Mouse (Mus musculus) bone marrow, adult 2 months (tissue): ENCODE measurements around the gene Usp54.

ENCODE experiments used
- CTCF ChIP-seq: fragments of 200-500 bp; IDR thresholded peaks from 2 replicates; pipeline ENCODE4 v1.5.1; 2011; ENCODE audit warnings: low read length, control low read depth; ENCODE audit not compliant: control insufficient read depth, insufficient read depth
- POLR2A ChIP-seq: fragments of 200-500 bp; IDR thresholded peaks from 2 replicates; pipeline ENCODE4 v1.6.1; 2011; ENCODE audit warnings: low read depth, mild to moderate bottlenecking, control low read depth, low read length, borderline replicate concordance; ENCODE audit not compliant: control insufficient read depth

- no peak for TF ChIP-seq CTCF
- TF ChIP-seq POLR2A = no peak
Measured at GRCm38 (mm10) chr14:20664436-20664835, 23.6 kb upstream of the Usp54 start.
